Mouse (Mus musculus) layer of hippocampus, postnatal 14 days (tissue): Measurements from ENCODE around the gene Cst10. TPM values are rescaled to one million over a fixed set of nuclear protein-coding genes. Genes with fewer than 3 reads are reported as not detected.

Experiments used
- DNase-seq, 2 experiments: peaks; one replicate each; pipeline ENCODE4 v3.0.0; 2021 to 2022; ENCODE audit warnings: low spot score in 2 of 2, mixed read lengths in 1 of 2
- long read RNA-seq, 2 experiments: library from polyadenylated mRNA; stranded (forward); transcript quantifications; one replicate each; pipeline ENCODE4 v2.0.0; 2021
- total RNA-seq, 2 experiments: library from RNA; stranded (reverse); gene quantifications; 2 replicates each; pipeline ENCODE4 v1.2.3; 2021

The Cst10 gene
- not detected for total RNA-seq
- long read RNA-seq, experiment 1, result 0 reads
- long read RNA-seq, experiment 2, result 0 reads

DNA sequence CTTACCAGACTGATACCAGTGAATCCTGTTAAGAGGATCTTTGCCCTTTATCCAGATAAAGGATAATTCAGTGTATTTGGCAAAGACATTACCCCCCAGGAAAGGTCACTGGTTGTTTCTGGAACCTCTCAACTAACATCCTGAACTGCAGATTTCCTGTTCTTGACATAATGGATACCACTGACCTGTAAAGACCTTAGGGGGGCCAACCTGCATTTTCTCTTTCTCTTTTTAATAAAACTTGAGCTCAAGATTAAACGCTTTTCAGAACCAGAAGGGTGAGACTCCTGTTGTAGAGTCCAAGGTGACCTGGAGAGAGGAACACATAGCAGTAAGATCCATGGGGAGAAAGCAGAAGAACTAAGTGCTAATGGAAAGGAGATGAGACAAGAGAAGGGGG lies at the start of gene Cst10:
Cst10 (plus strand) TSS at position 301 of the 400 bp plus-strand sequence.
- DNase-seq, result no peak

DNA sequence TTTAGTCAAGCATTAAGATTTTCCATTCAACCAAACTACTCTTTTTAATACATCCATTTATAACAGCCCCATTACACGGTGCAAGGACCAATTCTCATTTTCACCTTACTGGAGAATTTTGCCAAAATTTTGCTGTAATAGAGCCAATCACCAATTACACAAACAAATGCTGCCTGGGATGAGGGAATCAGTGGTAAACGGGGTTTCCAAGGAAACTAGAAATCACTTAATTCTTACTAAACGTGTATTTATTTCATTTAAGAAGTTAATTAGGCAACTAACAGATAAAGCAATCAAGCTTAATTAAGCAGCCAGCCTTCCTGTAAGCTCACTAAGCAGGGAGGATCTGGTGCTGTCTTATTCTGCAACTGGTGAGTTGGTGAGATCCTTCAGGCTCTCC lies 11.9 kb upstream of the Cst10 start:
- peak in 1 of 2 experiments; percentile 1 for DNase-seq

DNA sequence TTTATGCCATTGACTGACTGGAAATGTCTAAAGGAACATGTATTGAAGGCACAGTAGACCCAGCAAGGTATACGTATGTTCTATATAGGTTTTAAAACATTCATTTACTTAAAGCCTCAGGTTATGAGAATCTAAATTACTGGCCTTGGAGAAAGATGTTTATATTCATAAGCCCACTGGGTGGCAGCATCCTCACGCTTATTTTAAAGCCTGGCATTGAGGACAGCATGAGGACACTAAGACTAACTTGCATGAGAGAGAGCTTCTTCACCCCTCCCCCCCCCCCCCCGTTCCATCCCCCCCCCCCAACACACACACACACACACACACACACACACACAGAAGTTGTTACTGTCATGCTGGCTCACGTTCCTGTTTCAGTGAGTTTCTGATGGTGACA lies 17.7 kb downstream of the Cst10 start:
- DNase-seq, result peak; percentile 4 to 64
